Mouse (Mus musculus): ENCODE results near the gene Cd27. TPM values are rescaled to one million over a fixed set of nuclear protein-coding genes. Genes with fewer than 3 reads are reported as not detected.

The Cd27 gene
- polyA plus RNA-seq, 1 experiment from 2014 or later, result 0.22 TPM

GRCm38 (mm10) chr6:125239547-125239946 lies 2.7 kb upstream of the Cd27 start:
- no peaks in the 10 kb centered on the region for H3K9me3 ChIP-seq (replicated peaks; ENCODE audit: control insufficient read depth, low read length)
- no peak overlapping the region for H3K9ac ChIP-seq (replicated peaks; ENCODE audit: low read length)
- no peaks in the 10 kb centered on the region for H3K36me3 ChIP-seq (replicated peaks; ENCODE audit: control insufficient read depth, insufficient read depth, low read depth, low read length)
- no peak overlapping the region for H3K4me3 ChIP-seq (ENCODE audit: low read depth, low read length)
- no peak overlapping the region for H3K27ac ChIP-seq (replicated peaks; ENCODE audit: low read depth, low read length)
- 90% methylated on average over 5 of the region's 5 CpGs for WGBS
- H3K4me2 ChIP-seq (ENCODE audit: low read depth, low read length), result no peak overlapping the region
- DNase-seq (ENCODE audit: low spot score), result no peak
- ATAC-seq (replicated peaks; ENCODE audit: insufficient number of reproducible peaks, low FRiP score, low TSS enrichment, low read depth), result no peak
- H3K27me3 ChIP-seq (ENCODE audit: control insufficient read depth, insufficient read depth, low read length), result no peaks in the 10 kb centered on the region
- no peaks in the 10 kb centered on the region for H3K4me1 ChIP-seq (ENCODE audit: control insufficient read depth, insufficient read depth, low read length)

GRCm38 (mm10) chr6:125238396-125238795 lies 1.6 kb upstream of the Cd27 start:
- no peak overlapping the region for H3K27ac ChIP-seq (replicated peaks; ENCODE audit: low read depth, low read length)
- H3K4me1 ChIP-seq (ENCODE audit: control insufficient read depth, insufficient read depth, low read length), result no peaks in the 10 kb centered on the region
- no peaks in the 10 kb centered on the region for H3K27me3 ChIP-seq (ENCODE audit: control insufficient read depth, insufficient read depth, low read length)
- no peaks in the 10 kb centered on the region for H3K36me3 ChIP-seq (replicated peaks; ENCODE audit: control insufficient read depth, insufficient read depth, low read depth, low read length)
- no peak overlapping the region for H3K4me3 ChIP-seq (ENCODE audit: low read depth, low read length)
- H3K9me3 ChIP-seq (replicated peaks; ENCODE audit: control insufficient read depth, low read length), result no peaks in the 10 kb centered on the region
- ATAC-seq (replicated peaks; ENCODE audit: insufficient number of reproducible peaks, low FRiP score, low TSS enrichment, low read depth), result no peak
- H3K9ac ChIP-seq (replicated peaks; ENCODE audit: low read length), result no peak overlapping the region
- DNase-seq (ENCODE audit: low spot score), result no peak
- 73% methylated on average over 6 of the region's 6 CpGs for WGBS
- no peak overlapping the region for H3K4me2 ChIP-seq (ENCODE audit: low read depth, low read length)

GRCm38 (mm10) chr6:125237421-125237820 lies 611 bp upstream of the Cd27 start:
- WGBS, result 89% methylated on average over 4 of the region's 4 CpGs
- no peak overlapping the region for H3K9ac ChIP-seq (replicated peaks; ENCODE audit: low read length)
- H3K4me3 ChIP-seq (ENCODE audit: low read depth, low read length), result no peak overlapping the region
- DNase-seq (ENCODE audit: low spot score) (no peak), ATAC-seq (replicated peaks; ENCODE audit: insufficient number of reproducible peaks, low FRiP score, low TSS enrichment, low read depth) (no peak)
- no peaks in the 10 kb centered on the region for H3K9me3 ChIP-seq (replicated peaks; ENCODE audit: control insufficient read depth, low read length)
- H3K27ac ChIP-seq (replicated peaks; ENCODE audit: low read depth, low read length), result no peak overlapping the region
- H3K4me1 ChIP-seq (ENCODE audit: control insufficient read depth, insufficient read depth, low read length), result no peaks in the 10 kb centered on the region
- no peak overlapping the region for H3K4me2 ChIP-seq (ENCODE audit: low read depth, low read length)
- no peaks in the 10 kb centered on the region for H3K27me3 ChIP-seq (ENCODE audit: control insufficient read depth, insufficient read depth, low read length)
- H3K36me3 ChIP-seq (replicated peaks; ENCODE audit: control insufficient read depth, insufficient read depth, low read depth, low read length), result no peaks in the 10 kb centered on the region

- Histone ChIP-seq H3K27ac (replicated peaks; ENCODE audit: low read depth, low read length) (no peak overlapping the region), H3K27me3 (ENCODE audit: control insufficient read depth, insufficient read depth, low read length) (no peaks in the 10 kb centered on the region), H3K4me1 (ENCODE audit: control insufficient read depth, insufficient read depth, low read length) (peaks cover 1% of the 10 kb centered on the region; the same call in 1 of the 2 replicates), H3K36me3 (replicated peaks; ENCODE audit: control insufficient read depth, insufficient read depth, low read depth, low read length) (no peaks in the 10 kb centered on the region), H3K9me3 (replicated peaks; ENCODE audit: control insufficient read depth, low read length) (no peaks in the 10 kb centered on the region), H3K9ac (replicated peaks; ENCODE audit: low read length) (no peak overlapping the region; the same call in 1 of the 2 replicates), H3K4me3 (ENCODE audit: low read depth, low read length) (no peak overlapping the region), H3K4me2 (ENCODE audit: low read depth, low read length) (no peak overlapping the region)
- WGBS, result 66% methylated on average over 6 of the region's 6 CpGs
- DNase-seq (ENCODE audit: low spot score) (no peak), ATAC-seq (replicated peaks; ENCODE audit: insufficient number of reproducible peaks, low FRiP score, low TSS enrichment, low read depth) (no peak)
These were observed 469 bp downstream of the Cd27 start for GRCm38 (mm10) chr6:125236341-125236740.

- Histone ChIP-seq H3K4me3 (ENCODE audit: low read depth, low read length) (no peak overlapping the region), H3K36me3 (replicated peaks; ENCODE audit: control insufficient read depth, insufficient read depth, low read depth, low read length) (no peaks in the 10 kb centered on the region), H3K9ac (replicated peaks; ENCODE audit: low read length) (no peak overlapping the region), H3K27me3 (ENCODE audit: control insufficient read depth, insufficient read depth, low read length) (no peaks in the 10 kb centered on the region), H3K9me3 (replicated peaks; ENCODE audit: control insufficient read depth, low read length) (no peaks in the 10 kb centered on the region), H3K4me1 (ENCODE audit: control insufficient read depth, insufficient read depth, low read length) (peaks cover 2% of the 10 kb centered on the region; the same call in 1 of the 2 replicates), H3K4me2 (ENCODE audit: low read depth, low read length) (no peak overlapping the region), H3K27ac (replicated peaks; ENCODE audit: low read depth, low read length) (no peak overlapping the region)
- DNase-seq (ENCODE audit: low spot score), result no peak
- no peak for ATAC-seq (replicated peaks; ENCODE audit: insufficient number of reproducible peaks, low FRiP score, low TSS enrichment, low read depth)
- WGBS, result 52% methylated on average over 5 of the region's 5 CpGs
These were observed 2.3 kb downstream of the Cd27 start for GRCm38 (mm10) chr6:125234520-125234828.

- DNase-seq (ENCODE audit: low spot score) (no peak), ATAC-seq (replicated peaks; ENCODE audit: insufficient number of reproducible peaks, low FRiP score, low TSS enrichment, low read depth) (no peak)
- no peak overlapping the region for H3K4me2 ChIP-seq (ENCODE audit: low read depth, low read length)
- 50% methylated on average over 7 of the region's 7 CpGs for WGBS
- no peak overlapping the region for H3K27ac ChIP-seq (replicated peaks; ENCODE audit: low read depth, low read length)
- no peak overlapping the region for H3K9ac ChIP-seq (replicated peaks; ENCODE audit: low read length)
- H3K4me3 ChIP-seq (ENCODE audit: low read depth, low read length), result no peak overlapping the region
- no peaks in the 10 kb centered on the region for H3K9me3 ChIP-seq (replicated peaks; ENCODE audit: control insufficient read depth, low read length)
- H3K4me1 ChIP-seq (ENCODE audit: control insufficient read depth, insufficient read depth, low read length), result peaks cover 2% of the 10 kb centered on the region; the same call in 1 of the 2 replicates
- H3K27me3 ChIP-seq (ENCODE audit: control insufficient read depth, insufficient read depth, low read length), result no peaks in the 10 kb centered on the region
- no peaks in the 10 kb centered on the region for H3K36me3 ChIP-seq (replicated peaks; ENCODE audit: control insufficient read depth, insufficient read depth, low read depth, low read length)
These were observed 2.8 kb downstream of the Cd27 start for GRCm38 (mm10) chr6:125233816-125234519.

GRCm38 (mm10) chr6:125232516-125232915 lies 4.3 kb downstream of the Cd27 start:
- ATAC-seq (replicated peaks; ENCODE audit: insufficient number of reproducible peaks, low FRiP score, low TSS enrichment, low read depth), result no peak
- 68% methylated on average over 6 of the region's 6 CpGs for WGBS

GRCm38 (mm10) chr6:125232045-125232437 lies 4.8 kb downstream of the Cd27 start:
- ATAC-seq (replicated peaks; ENCODE audit: insufficient number of reproducible peaks, low FRiP score, low TSS enrichment, low read depth) (no peak), DNase-seq (ENCODE audit: low spot score) (no peak)
- Histone ChIP-seq H3K4me1 (ENCODE audit: control insufficient read depth, insufficient read depth, low read length) (peaks cover 2% of the 10 kb centered on the region; the same call in 1 of the 2 replicates), H3K9ac (replicated peaks; ENCODE audit: low read length) (peak overlapping the region; percentile 72), H3K27ac (replicated peaks; ENCODE audit: low read depth, low read length) (no peak overlapping the region), H3K36me3 (replicated peaks; ENCODE audit: control insufficient read depth, insufficient read depth, low read depth, low read length) (no peaks in the 10 kb centered on the region), H3K4me3 (ENCODE audit: low read depth, low read length) (peak overlapping the region; percentile 36), H3K27me3 (ENCODE audit: control insufficient read depth, insufficient read depth, low read length) (no peaks in the 10 kb centered on the region), H3K9me3 (replicated peaks; ENCODE audit: control insufficient read depth, low read length) (no peaks in the 10 kb centered on the region), H3K4me2 (ENCODE audit: low read depth, low read length) (peak overlapping the region; percentile 75)
- 53% methylated on average over 4 of the region's 4 CpGs for WGBS

More at GRCm38 (mm10) chr6:125232516-125232915, 4.3 kb downstream of the Cd27 start:
- Histone ChIP-seq H3K27ac (replicated peaks; ENCODE audit: low read depth, low read length) (no peak overlapping the region), H3K36me3 (replicated peaks; ENCODE audit: control insufficient read depth, insufficient read depth, low read depth, low read length) (no peaks in the 10 kb centered on the region), H3K4me3 (ENCODE audit: low read depth, low read length) (no peak overlapping the region), H3K27me3 (ENCODE audit: control insufficient read depth, insufficient read depth, low read length) (no peaks in the 10 kb centered on the region), H3K9me3 (replicated peaks; ENCODE audit: control insufficient read depth, low read length) (no peaks in the 10 kb centered on the region), H3K4me2 (ENCODE audit: low read depth, low read length) (no peak overlapping the region), H3K9ac (replicated peaks; ENCODE audit: low read length) (no peak overlapping the region), H3K4me1 (ENCODE audit: control insufficient read depth, insufficient read depth, low read length) (peaks cover 2% of the 10 kb centered on the region; the same call in 1 of the 2 replicates)
- DNase-seq (ENCODE audit: low spot score), result no peak
